ENCODE assay signal across 13 mouse cellular contexts in genomic region chr6:30461755-30462344, GRCm38 (mm10). TPM values are rescaled to one million over a fixed set of nuclear protein-coding genes. Genes with fewer than 3 reads are reported as not detected.
DNase-seq lines count a peak whose midpoint lies in the region; ATAC-seq and TF ChIP-seq lines count a peak whose summit lies in the region.
"Had no signal": no experiment of that assay in that cellular context is flagged by ENCODE, and none has a peak within 500 bp of the region (broad histone marks: within the 10 kb centered on the region; RNA-seq: fewer than 3 reads in every experiment).

No protein-coding gene starts in this region.

- H3K4me2 ChIP-seq in forebrain, embryonic 13.5 days, result no peak overlapping the region
- no peak overlapping the region for H3K4me2 ChIP-seq in limb, embryonic 15.5 days

- H3K4me3 ChIP-seq in left cerebral cortex, adult 2 months, result no peak overlapping the region
- no peak overlapping the region for H3K4me3 ChIP-seq in forebrain, embryonic 13.5 days
- no peak overlapping the region for H3K4me3 ChIP-seq in limb, embryonic 15.5 days
- H3K4me3 ChIP-seq in gastrocnemius, adult 2 months, result no peak overlapping the region

- TF ChIP-seq CTCF in left cerebral cortex, adult 2 months (IDR thresholded peaks at IDR 0.05), result no peak
- no peak for TF ChIP-seq CTCF in gastrocnemius, adult 2 months (IDR thresholded peaks at IDR 0.05)

- 79% methylated on average over 13 of the region's 13 CpGs for WGBS in forebrain, embryonic 13.5 days
- WGBS in limb, embryonic 15.5 days, result 87% methylated on average over 13 of the region's 13 CpGs

- no peaks in the 10 kb centered on the region for H3K9me3 ChIP-seq in forebrain, embryonic 13.5 days (replicated peaks)
- H3K9me3 ChIP-seq in limb, embryonic 15.5 days, result no peaks in the 10 kb centered on the region

- no peak for ATAC-seq in forebrain, embryonic 13.5 days
- ATAC-seq in limb, embryonic 15.5 days (ENCODE audit: insufficient number of reproducible peaks, low FRiP score, low TSS enrichment, low read depth), result no peak
- ATAC-seq: Patski had no signal

- no peak overlapping the region for H3K9ac ChIP-seq in forebrain, embryonic 13.5 days
- no peak overlapping the region for H3K9ac ChIP-seq in limb, embryonic 15.5 days

- intact Hi-C loops in left cerebral cortex, adult 2 months (cut with DNase I), result loop anchor here (5.0 kb wide), 1 partner anchor 85 kb away; no protein-coding TSS in a partner anchor
- intact Hi-C loops in gastrocnemius, adult 2 months (cut with DNase I), result no loop called here

- DNase-seq in cerebellum, postnatal 14 days, result peak; percentile 47 to 52
- DNase-seq in cerebellum, adult 9-10 months, result no peak
- DNase-seq in left cerebral cortex, adult 2 months (ENCODE audit: extremely low spot score in 1 of 2, low spot score in 2 of 2), result no peak
- DNase-seq in left cerebral cortex, adult 9 months (ENCODE audit: low spot score in 2 of 2), result no peak
- no peak for DNase-seq in thymus, postnatal 36 days
- DNase-seq in gastrocnemius, adult 2 months, result no peak
- DNase-seq: B cell, adult 2 months; kidney, adult 11 months; lung, postnatal 14 days; right cerebral cortex, postnatal 25 days had no signal

- peak overlapping the region; percentile 98; the same call in 1 of the 2 replicates for H3K27ac ChIP-seq in left cerebral cortex, adult 2 months
- peak overlapping the region; percentile 99 for H3K27ac ChIP-seq in forebrain, embryonic 13.5 days
- peak overlapping the region; percentile 95 for H3K27ac ChIP-seq in limb, embryonic 15.5 days
- no peak overlapping the region for H3K27ac ChIP-seq in gastrocnemius, adult 2 months

- peaks cover 34% of the 10 kb centered on the region for H3K4me1 ChIP-seq in forebrain, embryonic 13.5 days
- H3K4me1 ChIP-seq in limb, embryonic 15.5 days, result peaks cover 37% of the 10 kb centered on the region

- H3K27me3 ChIP-seq in forebrain, embryonic 13.5 days, result no peaks in the 10 kb centered on the region
- H3K27me3 ChIP-seq in limb, embryonic 15.5 days, result no peaks in the 10 kb centered on the region
- H3K27me3 ChIP-seq: Patski had no signal

- H3K36me3 ChIP-seq in forebrain, embryonic 13.5 days (ENCODE audit: poor library complexity, severe bottlenecking), result no peaks in the 10 kb centered on the region
- H3K36me3 ChIP-seq in limb, embryonic 15.5 days, result no peaks in the 10 kb centered on the region

RNA-seq across cellular contexts. Expression of gene Tmem209, which starts 47.7 kb away (rescaled TPM):
- 10 to 100 TPM; 18.3 to 21.7 TPM for total RNA-seq in left cerebral cortex, adult 2 months (2021)
- 37.6 and 41.4 TPM in 2 replicates for polyA plus RNA-seq in forebrain, embryonic 13.5 days (2015; fragmentation: Nextera tagmentation; extraction: Ambion mirVana)
- polyA plus RNA-seq in limb, embryonic 15.5 days (2015; fragmentation: Nextera tagmentation; extraction: Ambion mirVana), result 28.0 and 28.1 TPM in 2 replicates
- total RNA-seq in gastrocnemius, adult 2 months (2021), result 10 to 100 TPM in 1 of 2 experiments, 1 to 10 TPM in 1; 7.1 to 11.4 TPM

RNA-seq across cellular contexts. Expression of gene Ssmem1, which starts 47.8 kb away (rescaled TPM):
- 1 to 10 TPM in 1 of 2 experiments, under 1 TPM in 1; 0.70 to 1.1 TPM for total RNA-seq in left cerebral cortex, adult 2 months (2021)
- 0.26 TPM in 1 of 2 replicates, not detected in the other for polyA plus RNA-seq in forebrain, embryonic 13.5 days (2015; fragmentation: Nextera tagmentation; extraction: Ambion mirVana)
- polyA plus RNA-seq in limb, embryonic 15.5 days (2015; fragmentation: Nextera tagmentation; extraction: Ambion mirVana), result 0.14 TPM in 1 of 2 replicates, not detected in the other
- total RNA-seq in gastrocnemius, adult 2 months (2021), result under 1 TPM; 0.18 to 0.20 TPM

Comparison
In these comparisons a context has a peak if more than half of its experiments do, and no peak if none do; other contexts are left out.
1. DNase-seq: peak in cerebellum, postnatal 14 days (2 of 2); none in cerebellum, adult 9-10 months (single experiment), left cerebral cortex, adult 2 months (0 of 2), left cerebral cortex, adult 9 months (0 of 2), thymus, postnatal 36 days (0 of 2) and gastrocnemius, adult 2 months (single experiment).